Mouse (Mus musculus) cerebellum, adult 2 months (tissue): ENCODE data around the gene Exog.

Experiments used
- CTCF ChIP-seq: fragments of 200-500 bp; IDR thresholded peaks from 2 replicates; pipeline ENCODE4 v1.5.1; 2011; ENCODE audit warnings: low read depth, mild to moderate bottlenecking, control low read depth, low read length, moderate library complexity, borderline replicate concordance; ENCODE audit not compliant: insufficient read depth
- POLR2A ChIP-seq: fragments of 200-500 bp; IDR thresholded peaks from 2 replicates; pipeline ENCODE4 v1.6.1; 2011; ENCODE audit warnings: low read length, control low read depth, borderline replicate concordance; ENCODE audit not compliant: insufficient read depth

DNA sequence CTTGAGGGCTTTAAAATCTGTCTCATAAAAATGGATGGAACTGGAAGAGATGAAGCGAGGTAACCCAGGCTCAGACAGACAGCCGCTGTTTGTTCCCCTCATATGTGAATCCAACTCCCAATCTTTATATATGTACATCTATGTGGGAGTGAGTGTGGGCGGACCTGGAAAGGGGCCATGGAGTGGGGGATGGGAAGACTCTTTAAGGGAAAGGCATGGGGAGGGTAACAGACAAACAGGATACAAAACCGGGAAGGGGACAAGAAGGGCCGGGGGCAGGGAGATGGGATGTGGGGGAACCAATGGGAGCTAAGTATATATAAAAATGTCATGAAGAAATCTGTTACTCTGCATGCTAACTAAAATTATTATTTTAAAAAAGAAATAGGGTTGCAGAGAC lies 52.2 kb downstream of the Exog start:
- TF ChIP-seq CTCF (no peak), POLR2A (no peak)
